Mouse (Mus musculus): ENCODE results near the gene Stpg1. TPM values are rescaled to one million over a fixed set of nuclear protein-coding genes. Genes with fewer than 3 reads are reported as not detected.

The Stpg1 gene
- polyA plus RNA-seq, 2 experiments = 0.02 TPM; not detected in 1

DNA sequence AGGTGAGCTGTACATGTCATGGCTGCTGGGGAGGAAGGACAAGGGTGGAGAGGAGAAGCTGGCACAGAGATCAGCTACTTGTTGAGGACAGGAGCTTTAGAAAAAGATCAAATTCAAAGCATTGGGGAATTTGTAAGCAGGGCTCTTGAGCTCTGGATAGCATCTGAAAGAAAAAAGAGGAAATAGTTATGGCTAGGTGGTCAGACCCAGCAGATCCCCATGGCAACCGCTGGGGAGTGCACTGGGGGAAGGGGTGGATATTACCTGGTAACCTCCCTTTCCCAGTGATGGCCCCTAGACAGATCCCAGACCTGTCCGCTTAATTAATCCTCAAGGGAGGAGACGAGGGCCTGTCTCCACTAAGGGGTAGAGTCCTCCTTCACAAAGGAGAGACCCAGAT, 5.2 kb downstream of the Stpg1 start:
- Histone ChIP-seq H3K27me3 (ENCODE audit: control insufficient read depth, insufficient read depth, low read length) (no peaks in the 10 kb centered on the region), H3K9me3 (ENCODE audit: control insufficient read depth, low read length) (no peaks in the 10 kb centered on the region), H3K27ac (no peak overlapping the region), H3K4me3 (ENCODE audit: insufficient read depth in 1 of 2, low read depth in 2 of 2, low read length in 2 of 2) (no peak overlapping the region), H3K4me1 (replicated peaks; ENCODE audit: control insufficient read depth in 2 of 2, insufficient read depth in 2 of 2, low read length in 1 of 2) (peaks cover 3 to 6% of the 10 kb centered on the region in 2 experiments; a peak in 3 of 4 replicates), H3K4me2 (ENCODE audit: low read depth) (no peak overlapping the region), H3K9ac (replicated peaks) (no peak overlapping the region), H3K36me3 (replicated peaks; ENCODE audit: control insufficient read depth, insufficient read depth, low read depth) (no peaks in the 10 kb centered on the region)
- no peak for ATAC-seq (ENCODE audit: insufficient read depth)
- 59% methylated on average over 3 of the region's 3 CpGs for WGBS (ENCODE audit: insufficient replicate concordance)
- no peak for TF ChIP-seq EP300 (IDR thresholded peaks at IDR 0.05; ENCODE audit: low read depth)
- TF ChIP-seq CTCF (IDR thresholded peaks at IDR 0.05; ENCODE audit: low read depth) = no peak
- no peak for DNase-seq (ENCODE audit: low read depth in 3 of 3, low spot score in 3 of 3)

DNA sequence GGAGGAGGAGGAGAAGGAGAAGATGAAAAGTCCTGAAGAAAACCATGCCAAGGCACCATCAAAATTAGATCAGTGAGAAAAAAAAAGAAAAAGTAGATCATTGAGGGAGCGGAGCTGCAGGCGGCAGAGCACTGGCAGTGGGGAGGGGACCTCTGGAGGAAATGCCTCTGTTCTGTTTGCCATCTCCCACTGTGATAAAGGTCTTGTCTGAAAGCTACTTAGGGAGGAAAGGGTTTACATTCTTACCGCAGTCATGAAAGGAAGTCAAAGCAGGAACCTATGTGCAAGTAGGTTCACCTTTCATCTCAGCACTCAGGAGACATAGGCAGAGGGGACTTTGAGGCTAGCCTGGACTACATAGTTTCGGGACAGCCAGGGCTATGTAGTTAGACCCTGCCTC, 7.0 kb downstream of the Stpg1 start:
- H3K9me3 ChIP-seq (ENCODE audit: control insufficient read depth, low read length) = no peaks in the 10 kb centered on the region
- H3K4me3 ChIP-seq (ENCODE audit: insufficient read depth in 1 of 2, low read depth in 2 of 2, low read length in 2 of 2) = no peak overlapping the region
- no peaks in the 10 kb centered on the region for H3K36me3 ChIP-seq (replicated peaks; ENCODE audit: control insufficient read depth, insufficient read depth, low read depth)
- H3K27me3 ChIP-seq (ENCODE audit: control insufficient read depth, insufficient read depth, low read length) = no peaks in the 10 kb centered on the region
- TF ChIP-seq EP300 (IDR thresholded peaks at IDR 0.05; ENCODE audit: low read depth) (no peak), CTCF (IDR thresholded peaks at IDR 0.05; ENCODE audit: low read depth) (no peak)
- 31% methylated on average over 4 of the region's 4 CpGs for WGBS (ENCODE audit: insufficient replicate concordance)
- no peak overlapping the region for H3K9ac ChIP-seq (replicated peaks)
- H3K4me2 ChIP-seq (ENCODE audit: low read depth) = no peak overlapping the region
- H3K27ac ChIP-seq = no peak overlapping the region
- DNase-seq (ENCODE audit: low read depth in 3 of 3, low spot score in 3 of 3) (no peak), ATAC-seq (ENCODE audit: insufficient read depth) (no peak)
- H3K4me1 ChIP-seq (replicated peaks; ENCODE audit: control insufficient read depth in 2 of 2, insufficient read depth in 2 of 2, low read length in 1 of 2) = peaks cover 0 to 3% of the 10 kb centered on the region in 2 experiments; a peak in 2 of 4 replicates

DNA sequence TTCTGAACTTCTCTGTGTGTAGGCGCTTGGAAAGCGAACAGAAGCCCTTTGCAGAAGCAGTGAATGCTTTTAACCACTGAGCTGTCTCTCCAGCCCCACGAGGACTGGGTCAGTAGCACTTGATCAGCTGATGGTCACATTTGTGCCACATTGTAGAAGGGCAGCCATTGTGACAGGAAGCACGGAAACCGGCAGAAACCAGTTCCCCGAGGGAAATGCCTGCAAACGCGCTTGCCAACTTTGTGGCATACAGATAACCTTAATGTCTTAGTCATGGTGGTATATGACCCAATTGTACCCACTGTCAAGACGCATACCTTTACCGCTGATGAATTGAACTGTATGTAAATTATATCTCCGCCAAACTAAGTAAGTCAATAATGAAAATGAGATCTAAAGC, 11.2 kb downstream of the Stpg1 start:
- DNase-seq (ENCODE audit: low read depth in 3 of 3, low spot score in 3 of 3) = no peak
- H3K4me3 ChIP-seq (ENCODE audit: insufficient read depth in 1 of 2, low read depth in 2 of 2, low read length in 2 of 2) = no peak overlapping the region
- no peak overlapping the region for H3K9ac ChIP-seq (replicated peaks)
- H3K4me2 ChIP-seq (ENCODE audit: low read depth) = no peak overlapping the region
- H3K4me1 ChIP-seq (replicated peaks; ENCODE audit: control insufficient read depth in 2 of 2, insufficient read depth in 2 of 2, low read length in 1 of 2) = peaks cover 0 to 2% of the 10 kb centered on the region in 2 experiments; a peak in 2 of 4 replicates
- H3K36me3 ChIP-seq (replicated peaks; ENCODE audit: control insufficient read depth, insufficient read depth, low read depth) = no peaks in the 10 kb centered on the region
- no peak overlapping the region for H3K27ac ChIP-seq
- no peaks in the 10 kb centered on the region for H3K9me3 ChIP-seq (ENCODE audit: control insufficient read depth, low read length)
- 44% methylated on average over 11 of the region's 11 CpGs for WGBS (ENCODE audit: insufficient replicate concordance)
- no peak for ATAC-seq (ENCODE audit: insufficient read depth)
- no peaks in the 10 kb centered on the region for H3K27me3 ChIP-seq (ENCODE audit: control insufficient read depth, insufficient read depth, low read length)
- no peak for TF ChIP-seq EP300 (IDR thresholded peaks at IDR 0.05; ENCODE audit: low read depth)
- no peak for TF ChIP-seq CTCF (IDR thresholded peaks at IDR 0.05; ENCODE audit: low read depth)

DNA sequence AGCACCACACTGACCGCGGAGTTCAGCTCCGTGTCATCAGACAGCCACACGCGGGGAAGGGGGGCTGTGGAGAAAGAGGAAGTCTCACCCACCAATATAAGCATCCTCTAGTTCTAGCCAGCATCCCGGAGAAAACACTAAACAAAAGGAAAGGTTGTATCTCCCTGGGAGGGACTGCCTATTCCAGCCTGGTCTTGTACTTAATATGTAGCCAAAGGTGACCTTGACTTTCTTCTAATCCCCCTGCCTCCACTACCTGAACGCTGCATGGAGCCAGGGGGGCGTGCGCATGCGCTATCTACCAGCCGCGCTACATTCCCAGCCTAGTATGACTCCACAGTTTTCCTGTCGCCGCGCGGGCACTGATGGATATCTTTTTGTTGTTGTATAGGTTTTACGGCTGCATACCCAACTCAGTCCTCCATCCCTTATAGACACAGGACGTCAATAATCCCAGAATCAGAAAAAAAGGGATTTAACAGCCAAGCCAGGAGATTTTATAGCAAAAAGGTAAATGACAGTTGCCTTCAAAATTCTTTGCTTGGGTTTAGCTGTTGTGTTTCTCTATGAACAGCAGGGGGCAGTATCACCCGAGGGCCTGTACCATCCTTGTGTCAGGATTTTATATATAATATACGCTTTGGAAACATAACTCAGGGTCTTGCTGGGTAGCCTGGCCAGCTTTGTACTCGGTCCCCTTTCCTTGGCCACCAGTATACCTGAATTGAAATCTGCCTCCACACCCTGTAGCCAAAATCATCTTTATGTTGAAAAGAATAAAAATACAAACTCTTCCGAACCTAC, 13.2 kb downstream of the Stpg1 start:
- H3K27ac ChIP-seq = peak overlapping the region; percentile 21; the same call in 1 of the 2 replicates
- H3K9ac ChIP-seq (replicated peaks) = peak overlapping the region; percentile 48
- ATAC-seq (ENCODE audit: insufficient read depth) = peak; percentile 80
- H3K4me3 ChIP-seq (ENCODE audit: insufficient read depth in 1 of 2, low read depth in 2 of 2, low read length in 2 of 2) = peak overlapping the region; percentile 10 to 38
- H3K27me3 ChIP-seq (ENCODE audit: control insufficient read depth, insufficient read depth, low read length) = no peaks in the 10 kb centered on the region
- 7% methylated on average over 22 of the region's 22 CpGs for WGBS (ENCODE audit: insufficient replicate concordance)
- peak; percentile 56 to 65 (median 58) for DNase-seq (ENCODE audit: low read depth in 3 of 3, low spot score in 3 of 3)
- H3K4me1 ChIP-seq (replicated peaks; ENCODE audit: control insufficient read depth in 2 of 2, insufficient read depth in 2 of 2, low read length in 1 of 2) = peaks cover 0 to 2% of the 10 kb centered on the region in 2 experiments; a peak in 2 of 4 replicates
- no peaks in the 10 kb centered on the region for H3K9me3 ChIP-seq (ENCODE audit: control insufficient read depth, low read length)
- H3K4me2 ChIP-seq (ENCODE audit: low read depth) = peak overlapping the region; percentile 44
- H3K36me3 ChIP-seq (replicated peaks; ENCODE audit: control insufficient read depth, insufficient read depth, low read depth) = no peaks in the 10 kb centered on the region
- TF ChIP-seq CTCF (IDR thresholded peaks at IDR 0.05; ENCODE audit: low read depth) (peak; percentile 77), EP300 (IDR thresholded peaks at IDR 0.05; ENCODE audit: low read depth) (no peak)

DNA sequence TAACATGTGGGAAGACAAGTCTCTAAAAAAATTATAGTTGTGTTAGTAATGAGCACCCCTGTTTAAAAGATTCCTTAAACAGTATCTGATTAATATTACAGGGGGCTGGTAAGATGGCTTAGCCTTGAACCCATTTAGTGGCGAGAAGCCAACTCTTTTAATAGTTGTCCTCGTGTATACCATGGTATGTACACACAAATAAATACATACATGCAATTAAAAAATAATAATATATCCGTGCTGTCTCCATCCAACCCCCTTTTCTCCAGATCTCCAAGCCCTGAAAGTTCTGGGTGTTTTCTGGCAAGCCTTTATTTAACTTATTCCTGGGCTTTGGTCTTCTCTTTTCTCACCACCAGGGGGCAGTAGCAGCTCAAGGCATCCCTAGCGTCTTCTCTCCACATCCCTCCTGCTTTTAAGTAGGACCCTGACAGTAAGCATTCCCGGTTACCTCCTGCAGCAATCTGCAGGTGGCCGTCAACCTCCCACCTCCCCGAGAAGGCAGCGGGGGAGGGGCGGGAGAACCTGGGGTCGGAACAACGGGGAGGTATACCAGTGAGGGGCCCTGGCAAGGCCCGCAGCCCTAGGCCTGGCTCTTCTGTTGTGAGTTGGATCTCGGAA, 13.9 kb downstream of the Stpg1 start:
- Histone ChIP-seq H3K4me2 (ENCODE audit: low read depth) (peak overlapping the region; percentile 44; the same call in 1 of the 2 replicates), H3K4me3 (ENCODE audit: insufficient read depth in 1 of 2, low read depth in 2 of 2, low read length in 2 of 2) (no peak overlapping the region), H3K36me3 (replicated peaks; ENCODE audit: control insufficient read depth, insufficient read depth, low read depth) (no peaks in the 10 kb centered on the region), H3K27ac (peak overlapping the region; percentile 21; the same call in 1 of the 2 replicates), H3K4me1 (replicated peaks; ENCODE audit: control insufficient read depth in 2 of 2, insufficient read depth in 2 of 2, low read length in 1 of 2) (peaks cover 0 to 2% of the 10 kb centered on the region in 2 experiments; a peak in 2 of 4 replicates), H3K9me3 (ENCODE audit: control insufficient read depth, low read length) (no peaks in the 10 kb centered on the region), H3K27me3 (ENCODE audit: control insufficient read depth, insufficient read depth, low read length) (no peaks in the 10 kb centered on the region), H3K9ac (replicated peaks) (no peak overlapping the region)
- 20% methylated on average over 13 of the region's 13 CpGs for WGBS (ENCODE audit: insufficient replicate concordance)
- no peak for ATAC-seq (ENCODE audit: insufficient read depth)
- TF ChIP-seq CTCF (IDR thresholded peaks at IDR 0.05; ENCODE audit: low read depth) (peak; percentile 91), EP300 (IDR thresholded peaks at IDR 0.05; ENCODE audit: low read depth) (no peak)
- peak; percentile 64 for DNase-seq (ENCODE audit: low read depth in 3 of 3, low spot score in 3 of 3)
